26 mouse cellular contexts compared by ENCODE assay signal in genomic region chr15:80415132-80415531, GRCm38 (mm10).
DNase-seq lines count a peak whose midpoint lies in the region; ATAC-seq and TF ChIP-seq lines count a peak whose summit lies in the region.
"Had no signal": no experiment of that assay in that cellular context is flagged by ENCODE, and none has a peak within 500 bp of the region (broad histone marks: within the 10 kb centered on the region; RNA-seq: fewer than 3 reads in every experiment).

No protein-coding gene starts in this region.

- no peaks in the 10 kb centered on the region for H3K36me3 ChIP-seq in midbrain, postnatal 0 days (ENCODE audit: insufficient read depth, low read length)
- H3K36me3 ChIP-seq in midbrain, embryonic 13.5 days: no peaks in the 10 kb centered on the region
- H3K36me3 ChIP-seq: embryonic facial prominence, embryonic 10.5 days; embryonic facial prominence, embryonic 12.5 days; forebrain, embryonic 10.5 days; forebrain, embryonic 12.5 days; G1E had no signal

- no peak overlapping the region for H3K4me3 ChIP-seq in midbrain, postnatal 0 days (ENCODE audit: low read depth, low read length)
- no peak overlapping the region for H3K4me3 ChIP-seq in midbrain, embryonic 13.5 days (replicated peaks)
- H3K4me3 ChIP-seq: embryonic facial prominence, embryonic 10.5 days; embryonic facial prominence, embryonic 12.5 days; erythroblast, embryonic 14.5 days; forebrain, embryonic 10.5 days; forebrain, embryonic 12.5 days had no signal

- WGBS in midbrain, postnatal 0 days: 71% methylated on average over 4 of the region's 4 CpGs
- 79% methylated on average over 4 of the region's 4 CpGs for WGBS in midbrain, embryonic 13.5 days

- TF ChIP-seq CTCF in midbrain, postnatal 0 days (IDR thresholded peaks at IDR 0.05): no peak

- DNase-seq in cerebellum, postnatal 10 days: peak; percentile 47 to 53
- DNase-seq in cerebellum, postnatal 4 days (ENCODE audit: low spot score in 2 of 2): no peak
- DNase-seq in left cerebral cortex, postnatal 4 days: peak; percentile 38
- DNase-seq in left cerebral cortex, postnatal 14 days (ENCODE audit: low spot score in 2 of 2): no peak
- DNase-seq in midbrain, postnatal 0 days (ENCODE audit: low spot score): peak; percentile 35
- DNase-seq: adrenal gland, adult 8-10 months; adrenal gland, postnatal 14 days; adrenal gland, postnatal 36 days; B cell, adult 2 months; cerebellum, adult 11-12 months; cerebellum, adult 2 months; cerebellum, adult 9-10 months; cerebellum, postnatal 14 days; cerebellum, postnatal 36 days had no signal

- H3K27ac ChIP-seq in midbrain, postnatal 0 days (ENCODE audit: low read depth, low read length): no peak overlapping the region
- no peak overlapping the region for H3K27ac ChIP-seq in midbrain, embryonic 13.5 days
- H3K27ac ChIP-seq: embryonic facial prominence, embryonic 10.5 days; embryonic facial prominence, embryonic 12.5 days; forebrain, embryonic 10.5 days; forebrain, embryonic 12.5 days had no signal

- no peaks in the 10 kb centered on the region for H3K27me3 ChIP-seq in midbrain, postnatal 0 days (ENCODE audit: insufficient read depth, low read length)
- peaks cover 4% of the 10 kb centered on the region; the same call in 1 of the 2 replicates for H3K27me3 ChIP-seq in midbrain, embryonic 13.5 days
- H3K27me3 ChIP-seq: embryonic facial prominence, embryonic 12.5 days had no signal

- no peak overlapping the region for H3K4me2 ChIP-seq in midbrain, postnatal 0 days (ENCODE audit: low read depth, low read length, poor library complexity, severe bottlenecking)
- H3K4me2 ChIP-seq in midbrain, embryonic 13.5 days (replicated peaks): no peak overlapping the region
- H3K4me2 ChIP-seq: embryonic facial prominence, embryonic 12.5 days; forebrain, embryonic 12.5 days had no signal

- intact Hi-C loops in left cerebral cortex, postnatal 4 days (cut with DNase I): no loop called here
- intact Hi-C loops in left cerebral cortex, postnatal 14 days (cut with DNase I): no loop called here

- no peaks in the 10 kb centered on the region for H3K9me3 ChIP-seq in midbrain, postnatal 0 days (ENCODE audit: low read length)
- H3K9me3 ChIP-seq in midbrain, embryonic 13.5 days: no peaks in the 10 kb centered on the region
- H3K9me3 ChIP-seq: embryonic facial prominence, embryonic 10.5 days; embryonic facial prominence, embryonic 12.5 days; forebrain, embryonic 10.5 days; forebrain, embryonic 12.5 days; G1E had no signal

- H3K9ac ChIP-seq in midbrain, postnatal 0 days (replicated peaks; ENCODE audit: low read length, poor library complexity, severe bottlenecking): no peak overlapping the region
- H3K9ac ChIP-seq in midbrain, embryonic 13.5 days (replicated peaks): no peak overlapping the region
- H3K9ac ChIP-seq: embryonic facial prominence, embryonic 12.5 days; forebrain, embryonic 12.5 days had no signal

- no peak for ATAC-seq in midbrain, postnatal 0 days (ENCODE audit: low FRiP score)
- no peak for ATAC-seq in midbrain, embryonic 13.5 days
- ATAC-seq: activated CD4-positive, CD25-positive, alpha-beta regulatory T cell, adult 4 months; CD4-positive, CD25-positive, alpha-beta regulatory T cell, adult 4 months; forebrain, embryonic 14.5 days; forebrain, embryonic 16.5 days; Patski had no signal

- no peaks in the 10 kb centered on the region for H3K4me1 ChIP-seq in midbrain, postnatal 0 days (ENCODE audit: insufficient read depth, low read length)
- no peaks in the 10 kb centered on the region for H3K4me1 ChIP-seq in midbrain, embryonic 13.5 days (replicated peaks)
- H3K4me1 ChIP-seq: embryonic facial prominence, embryonic 10.5 days; embryonic facial prominence, embryonic 12.5 days; forebrain, embryonic 10.5 days had no signal

Comparison
In these comparisons a context has a peak if more than half of its experiments do, and no peak if none do; other contexts are left out.
1. DNase-seq: peak in cerebellum, postnatal 10 days (2 of 2), left cerebral cortex, postnatal 4 days (single experiment) and midbrain, postnatal 0 days (single experiment); none in cerebellum, postnatal 4 days (0 of 2) and left cerebral cortex, postnatal 14 days (0 of 2).